ENCODE assay signal across 24 mouse cellular contexts in the genomic region with DNA sequence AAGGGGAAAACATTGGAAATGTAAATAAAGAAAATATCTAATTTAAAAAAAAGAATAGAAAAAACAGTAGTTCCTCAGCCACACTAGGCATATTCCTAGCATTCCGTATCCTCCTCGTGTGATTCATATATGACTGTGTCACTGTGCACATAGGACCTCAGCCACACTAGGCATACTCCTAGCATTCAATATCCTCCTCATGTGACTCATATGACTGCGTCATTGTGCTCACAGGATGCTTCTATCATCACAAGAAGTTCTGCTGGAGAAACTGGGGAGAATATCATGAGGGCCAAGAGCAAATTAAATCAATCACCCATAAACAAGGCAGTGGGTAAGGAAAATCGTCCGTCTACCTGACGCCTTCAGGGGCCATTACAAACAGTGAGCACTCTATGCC. TPM values are rescaled to one million over a fixed set of nuclear protein-coding genes. Genes with fewer than 3 reads are reported as not detected.
DNase-seq lines count a peak whose midpoint lies in the region; ATAC-seq and TF ChIP-seq lines count a peak whose summit lies in the region.
"Had no signal": no experiment of that assay in that cellular context is flagged by ENCODE, and none has a peak within 500 bp of the region (broad histone marks: within the 10 kb centered on the region; RNA-seq: fewer than 3 reads in every experiment).

No protein-coding gene starts in this region.

- no peak for TF ChIP-seq RAD21 in CH12.LX (IDR thresholded peaks at IDR 0.05; ENCODE audit: low read depth, low read length)

- H3K27ac ChIP-seq in CH12.LX (ENCODE audit: insufficient read depth, low read depth), result no peak overlapping the region
- peak overlapping the region; percentile 49; the same call in 1 of the 2 replicates for H3K27ac ChIP-seq in embryonic fibroblast, embryonic 13.5 days (ENCODE audit: insufficient read depth, low read length)
- no peak overlapping the region for H3K27ac ChIP-seq in liver, embryonic 11.5 days (ENCODE audit: low read depth, low read length)
- H3K27ac ChIP-seq: embryonic facial prominence, embryonic 12.5 days; forebrain, embryonic 10.5 days; forebrain, embryonic 12.5 days had no signal

- H3K9ac ChIP-seq in CH12.LX (ENCODE audit: insufficient read depth, low read depth), result no peak overlapping the region
- H3K9ac ChIP-seq in liver, embryonic 11.5 days (ENCODE audit: low read depth, low read length), result no peak overlapping the region
- H3K9ac ChIP-seq: embryonic facial prominence, embryonic 12.5 days; forebrain, embryonic 12.5 days had no signal

- TF ChIP-seq EP300 in CH12.LX (IDR thresholded peaks at IDR 0.05; ENCODE audit: low read length), result no peak

- no peak overlapping the region for H3K4me3 ChIP-seq in CH12.LX (replicated peaks in 1 of 3; ENCODE audit: low read depth in 2 of 3, low read length in 2 of 3, poor library complexity in 1 of 3)
- H3K4me3 ChIP-seq in embryonic fibroblast, embryonic 13.5 days (ENCODE audit: insufficient read depth, low read length), result no peak overlapping the region
- H3K4me3 ChIP-seq in liver, embryonic 11.5 days (ENCODE audit: low read depth, low read length), result no peak overlapping the region
- H3K4me3 ChIP-seq: embryonic facial prominence, embryonic 10.5 days; embryonic facial prominence, embryonic 12.5 days; erythroblast, embryonic 14.5 days; forebrain, embryonic 10.5 days; forebrain, embryonic 12.5 days had no signal

- intact Hi-C loops in left cerebral cortex, postnatal 25 days (cut with DNase I), result no loop called here
- intact Hi-C loops in left cerebral cortex, postnatal 36 days (cut with DNase I), result no loop called here

- H3K9me3 ChIP-seq in CH12.LX (replicated peaks; ENCODE audit: low read length), result no peaks in the 10 kb centered on the region
- H3K9me3 ChIP-seq in liver, embryonic 11.5 days (ENCODE audit: control insufficient read depth, low read length), result no peaks in the 10 kb centered on the region
- H3K9me3 ChIP-seq: embryonic facial prominence, embryonic 10.5 days; embryonic facial prominence, embryonic 12.5 days; forebrain, embryonic 10.5 days; forebrain, embryonic 12.5 days had no signal

- no peaks in the 10 kb centered on the region for H3K27me3 ChIP-seq in CH12.LX (replicated peaks)
- no peaks in the 10 kb centered on the region for H3K27me3 ChIP-seq in liver, embryonic 11.5 days (replicated peaks; ENCODE audit: control insufficient read depth, insufficient read depth, low read length)
- H3K27me3 ChIP-seq: embryonic facial prominence, embryonic 12.5 days; forebrain, embryonic 12.5 days; Patski had no signal

- in situ Hi-C loops in CH12.LX (cut with MboI; ENCODE audit: low pct_ligation_motif_present, low pct_unique_long_range_greater_than_20kb, low sequenced_read_pairs), result no loop called here

- no peak for TF ChIP-seq CTCF in CH12.LX (conservative IDR thresholded peaks at IDR 0.05 in 1 of 2, IDR thresholded peaks at IDR 0.05 in 1 of 2; ENCODE audit: low read depth in 2 of 2, low read length in 2 of 2)
- no peak for TF ChIP-seq CTCF in embryonic fibroblast, embryonic 13.5 days (IDR thresholded peaks at IDR 0.05; ENCODE audit: borderline replicate concordance, insufficient read depth, low read length)

- no peak overlapping the region for H3K4me2 ChIP-seq in CH12.LX (ENCODE audit: insufficient read depth, low read depth, poor library complexity, severe bottlenecking)
- no peak overlapping the region for H3K4me2 ChIP-seq in liver, embryonic 11.5 days
- H3K4me2 ChIP-seq: embryonic facial prominence, embryonic 12.5 days; forebrain, embryonic 12.5 days had no signal

- 89% methylated on average over 6 of the region's 6 CpGs for WGBS in liver, embryonic 11.5 days

- peaks cover 0 to 29% of the 10 kb centered on the region in 2 experiments; a peak in 2 of 4 replicates for H3K4me1 ChIP-seq in CH12.LX (ENCODE audit: control insufficient read depth in 1 of 2, insufficient read depth in 2 of 2)
- H3K4me1 ChIP-seq in embryonic fibroblast, embryonic 13.5 days (ENCODE audit: control insufficient read depth, insufficient read depth, low read length), result peaks cover 5% of the 10 kb centered on the region; the same call in 1 of the 2 replicates
- H3K4me1 ChIP-seq in liver, embryonic 11.5 days (replicated peaks; ENCODE audit: control insufficient read depth, insufficient read depth, low read length), result peaks cover 19% of the 10 kb centered on the region

- ATAC-seq in liver, embryonic 11.5 days (replicated peaks; ENCODE audit: low FRiP score), result no peak
- ATAC-seq: activated CD4-positive, CD25-positive, alpha-beta regulatory T cell, adult 4 months; CD4-positive, CD25-positive, alpha-beta regulatory T cell, adult 4 months; forebrain, embryonic 14.5 days; forebrain, embryonic 16.5 days; Patski had no signal

- no peaks in the 10 kb centered on the region for H3K36me3 ChIP-seq in CH12.LX (replicated peaks in 1 of 2; ENCODE audit: control insufficient read depth in 1 of 2, insufficient read depth in 1 of 2, low read length in 1 of 2)
- H3K36me3 ChIP-seq in liver, embryonic 11.5 days (ENCODE audit: control insufficient read depth, insufficient read depth, low read length), result no peaks in the 10 kb centered on the region
- H3K36me3 ChIP-seq: embryonic facial prominence, embryonic 12.5 days; forebrain, embryonic 10.5 days; forebrain, embryonic 12.5 days had no signal

- peak; percentile 75 for DNase-seq in 3T3-L1 (ENCODE audit: low read depth, low spot score)
- DNase-seq in 416B (ENCODE audit: low read depth), result peak; percentile 73
- no peak for DNase-seq in CH12.LX (ENCODE audit: extremely low read depth)
- no peak for DNase-seq in liver, embryonic 11.5 days (ENCODE audit: low spot score)
- no peak for DNase-seq in layer of hippocampus, adult 11-12 months (ENCODE audit: low spot score)
- DNase-seq in left cerebral cortex, postnatal 25 days (ENCODE audit: low spot score in 2 of 2), result no peak
- no peak for DNase-seq in left cerebral cortex, postnatal 36 days (ENCODE audit: low spot score in 2 of 2)
- DNase-seq: adrenal gland, adult 8-10 months; adrenal gland, postnatal 36 days; cerebellum, adult 11-12 months; cerebellum, adult 2 months; cerebellum, adult 9-10 months; cerebellum, postnatal 25 days had no signal

- TF ChIP-seq POLR2A in CH12.LX (IDR thresholded peaks at IDR 0.05; ENCODE audit: low read depth, low read length), result no peak
- TF ChIP-seq POLR2A in embryonic fibroblast, embryonic 13.5 days (IDR thresholded peaks at IDR 0.05; ENCODE audit: low read depth, low read length), result no peak

- peaks cover 20% of the 10 kb centered on the region for H3K79me2 ChIP-seq in CH12.LX (replicated peaks; ENCODE audit: control insufficient read depth, extremely low read depth, insufficient read depth, poor library complexity, severe bottlenecking)

- dilution Hi-C loops in CH12.LX (cut with MboI; ENCODE audit: extremely low pct_ligation_motif_present, extremely low pct_unique_long_range_greater_than_20kb, low sequenced_read_pairs), result no loop called here

TF ChIP-seq in CH12.LX, 34 proteins besides CTCF, POLR2A, EP300 and RAD21:
- no peak for TF ChIP-seq ZKSCAN1 (IDR thresholded peaks at IDR 0.05; ENCODE audit: borderline replicate concordance, low read depth, low read length)
- TF ChIP-seq MAZ (IDR thresholded peaks at IDR 0.05; ENCODE audit: low read depth, low read length), result peak; percentile 30; the same call in 1 of the 2 replicates
- TF ChIP-seq HCFC1 (IDR thresholded peaks at IDR 0.05; ENCODE audit: low read depth, low read length), result no peak
- TF ChIP-seq CHD2 (IDR thresholded peaks at IDR 0.05; ENCODE audit: low read length), result no peak
- no peak for TF ChIP-seq ZC3H11A (IDR thresholded peaks at IDR 0.05; ENCODE audit: low read depth, low read length)
- TF ChIP-seq USF1 (IDR thresholded peaks at IDR 0.05; ENCODE audit: low read depth, low read length), result no peak
- TF ChIP-seq KAT2A (IDR thresholded peaks at IDR 0.05; ENCODE audit: insufficient replicate concordance, low read length), result no peak
- no peak for TF ChIP-seq CHD1 (IDR thresholded peaks at IDR 0.05; ENCODE audit: low read depth, low read length)
TF ChIP-seq in CH12.LX: peak in this region for 1.

RNA-seq across cellular contexts. Expression of gene Cnih1, which starts 2.5 kb away (rescaled TPM):
- total RNA-seq in CH12.LX (2012; rRNA removed), result 68.9 and 69.2 TPM in 2 replicates
- total RNA-seq in CH12.LX (2014; rRNA removed), result 190 and 191 TPM in 2 replicates
- 125 and 185 TPM in 2 replicates for polyA plus RNA-seq in CH12.LX (2012; ENCODE audit: insufficient read length, low read depth)
- polyA plus RNA-seq in embryonic fibroblast, embryonic 13.5 days (2011; ENCODE audit: insufficient read length, low read depth, missing spikeins), result 259 and 293 TPM in 2 replicates
- 165 and 171 TPM in 2 replicates for polyA plus RNA-seq in liver, embryonic 11.5 days (2014; fragmentation: Nextera tagmentation; extraction: Ambion mirVana)
- total RNA-seq in left cerebral cortex, postnatal 25 days (2021), result 10 to 100 TPM; 84.1 to 85.4 TPM
- total RNA-seq in left cerebral cortex, postnatal 36 days (2021), result 10 to 100 TPM; 72.9 to 85.2 TPM

RNA-seq across cellular contexts. Expression of gene Cdkn3, which starts 30.4 kb away (rescaled TPM):
- total RNA-seq in CH12.LX (2012; rRNA removed) (16.0 and 19.6 TPM in 2 replicates), CH12.LX (2014; rRNA removed) (22.8 and 24.3 TPM in 2 replicates)
- polyA plus RNA-seq in CH12.LX (2012; ENCODE audit: insufficient read length, low read depth), result 27.8 and 35.5 TPM in 2 replicates
- 16.5 and 27.5 TPM in 2 replicates for polyA plus RNA-seq in embryonic fibroblast, embryonic 13.5 days (2011; ENCODE audit: insufficient read length, low read depth, missing spikeins)
- 63.6 and 66.0 TPM in 2 replicates for polyA plus RNA-seq in liver, embryonic 11.5 days (2014; fragmentation: Nextera tagmentation; extraction: Ambion mirVana)
- 1 to 10 TPM; 1.1 to 1.9 TPM for total RNA-seq in left cerebral cortex, postnatal 25 days (2021)
- 1 to 10 TPM in 1 of 2 experiments, under 1 TPM in 1; 0.89 to 2.7 TPM for total RNA-seq in left cerebral cortex, postnatal 36 days (2021)

RNA-seq across cellular contexts. Expression of gene Gmfb, which starts 31.3 kb away (rescaled TPM):
- total RNA-seq in CH12.LX (2012; rRNA removed) (27.2 and 33.8 TPM in 2 replicates), CH12.LX (2014; rRNA removed) (97.6 and 110 TPM in 2 replicates)
- 60.4 and 70.1 TPM in 2 replicates for polyA plus RNA-seq in CH12.LX (2012; ENCODE audit: insufficient read length, low read depth)
- 83.0 and 87.9 TPM in 2 replicates for polyA plus RNA-seq in embryonic fibroblast, embryonic 13.5 days (2011; ENCODE audit: insufficient read length, low read depth, missing spikeins)
- polyA plus RNA-seq in liver, embryonic 11.5 days (2014; fragmentation: Nextera tagmentation; extraction: Ambion mirVana), result 71.2 and 78.2 TPM in 2 replicates
- total RNA-seq in left cerebral cortex, postnatal 25 days (2021), result 100 to 1,000 TPM; 156 to 158 TPM
- 100 to 1,000 TPM; 133 to 145 TPM for total RNA-seq in left cerebral cortex, postnatal 36 days (2021)

RNA-seq across cellular contexts. Expression of gene Cgrrf1, which starts 41.2 kb away (rescaled TPM):
- 9.6 and 10.7 TPM in 2 replicates for total RNA-seq in CH12.LX (2012; rRNA removed)
- total RNA-seq in CH12.LX (2014; rRNA removed), result 17.1 and 19.1 TPM in 2 replicates
- polyA plus RNA-seq in CH12.LX (2012; ENCODE audit: insufficient read length, low read depth), result 9.4 and 13.1 TPM in 2 replicates
- 29.6 and 34.5 TPM in 2 replicates for polyA plus RNA-seq in embryonic fibroblast, embryonic 13.5 days (2011; ENCODE audit: insufficient read length, low read depth, missing spikeins)
- polyA plus RNA-seq in liver, embryonic 11.5 days (2014; fragmentation: Nextera tagmentation; extraction: Ambion mirVana), result 23.1 and 24.4 TPM in 2 replicates
- 10 to 100 TPM; 33.0 to 35.7 TPM for total RNA-seq in left cerebral cortex, postnatal 25 days (2021)
- 10 to 100 TPM; 34.5 to 36.3 TPM for total RNA-seq in left cerebral cortex, postnatal 36 days (2021)

Comparison
In these comparisons a context has a peak if more than half of its experiments do, and no peak if none do; other contexts are left out.
1. DNase-seq: peak in 3T3-L1 (single experiment) and 416B (single experiment); none in CH12.LX (single experiment), liver, embryonic 11.5 days (single experiment), layer of hippocampus, adult 11-12 months (single experiment), left cerebral cortex, postnatal 25 days (0 of 2) and left cerebral cortex, postnatal 36 days (0 of 2).
2. RNA of gene Cdkn3, which starts 30.4 kb away (total RNA-seq): 16.0 to 24.3 TPM in CH12.LX; 0.89 to 2.7 TPM in left cerebral cortex, postnatal 36 days and 1.1 to 1.9 TPM in left cerebral cortex, postnatal 25 days; every median in the first group is over 4 times any median in the second.